Mouse (Mus musculus): ENCODE measurements around the gene Ccdc87. TPM values are rescaled to one million over a fixed set of nuclear protein-coding genes. Genes with fewer than 3 reads are reported as not detected.

The Ccdc87 gene
- polyA plus RNA-seq, 1 experiment from 2014 or later, result not detected

DNA sequence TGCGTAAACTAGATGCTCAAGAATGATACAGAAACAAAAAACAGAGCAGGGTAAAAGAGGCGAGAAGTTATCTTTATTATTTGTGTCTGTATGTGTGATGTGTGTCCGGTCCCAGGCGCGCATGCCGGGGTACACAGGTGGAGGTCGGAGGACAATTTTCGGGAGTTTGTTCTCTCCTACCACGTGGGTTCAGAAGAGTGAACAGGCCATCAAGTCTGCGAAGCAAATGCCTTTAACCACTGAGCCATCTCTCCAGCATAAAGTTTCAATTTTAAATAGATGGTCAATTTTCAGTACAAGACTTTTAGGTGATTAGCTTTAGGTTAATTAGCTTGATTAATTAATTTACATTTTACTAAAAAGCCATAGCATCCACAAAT lies 40.1 kb downstream of the Ccdc87 start:
- Histone ChIP-seq H3K27ac (replicated peaks; ENCODE audit: low read depth, low read length) (no peak overlapping the region), H3K27me3 (ENCODE audit: control insufficient read depth, insufficient read depth, low read length) (no peaks in the 10 kb centered on the region), H3K9me3 (replicated peaks; ENCODE audit: control insufficient read depth, low read length) (no peaks in the 10 kb centered on the region), H3K4me1 (ENCODE audit: control insufficient read depth, insufficient read depth, low read length) (no peaks in the 10 kb centered on the region; the same call in 1 of the 2 replicates), H3K4me3 (ENCODE audit: low read depth, low read length) (peak overlapping the region; percentile 91), H3K9ac (replicated peaks; ENCODE audit: low read length) (no peak overlapping the region; the same call in 1 of the 2 replicates), H3K4me2 (ENCODE audit: low read depth, low read length) (peak overlapping the region; percentile 96), H3K36me3 (replicated peaks; ENCODE audit: control insufficient read depth, insufficient read depth, low read depth, low read length) (no peaks in the 10 kb centered on the region)
- ATAC-seq (replicated peaks; ENCODE audit: insufficient number of reproducible peaks, low FRiP score, low TSS enrichment, low read depth), result no peak
- no peak for DNase-seq (ENCODE audit: low spot score)
- WGBS, result 49% methylated on average over 10 of the region's 10 CpGs

DNA sequence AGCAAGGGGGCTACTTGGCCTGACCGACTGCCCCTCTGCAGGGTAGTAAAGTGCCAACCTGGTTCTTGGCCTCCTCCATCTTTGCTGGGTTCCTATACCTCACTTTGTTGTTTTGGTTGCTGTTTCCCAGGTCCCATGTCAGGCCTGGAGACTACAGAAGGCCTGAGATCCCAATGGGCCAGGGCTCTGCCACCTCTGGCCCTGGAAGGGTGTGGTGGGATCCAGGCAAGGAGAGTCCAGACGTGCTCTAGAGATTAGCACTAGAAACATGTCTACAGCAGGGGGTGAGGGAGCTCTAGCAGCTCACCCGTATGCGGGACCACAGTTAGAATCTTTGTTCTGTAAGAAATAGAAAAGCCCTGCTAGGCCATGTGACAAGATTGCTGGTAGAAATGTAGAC lies 44.8 kb downstream of the Ccdc87 start:
- Histone ChIP-seq H3K27me3 (ENCODE audit: control insufficient read depth, insufficient read depth, low read length) (no peaks in the 10 kb centered on the region), H3K9me3 (replicated peaks; ENCODE audit: control insufficient read depth, low read length) (no peaks in the 10 kb centered on the region), H3K4me2 (ENCODE audit: low read depth, low read length) (no peak overlapping the region), H3K4me1 (ENCODE audit: control insufficient read depth, insufficient read depth, low read length) (no peaks in the 10 kb centered on the region), H3K4me3 (ENCODE audit: low read depth, low read length) (no peak overlapping the region), H3K36me3 (replicated peaks; ENCODE audit: control insufficient read depth, insufficient read depth, low read depth, low read length) (no peaks in the 10 kb centered on the region), H3K27ac (replicated peaks; ENCODE audit: low read depth, low read length) (no peak overlapping the region), H3K9ac (replicated peaks; ENCODE audit: low read length) (no peak overlapping the region)
- 75% methylated on average over 4 of the region's 4 CpGs for WGBS
- ATAC-seq (replicated peaks; ENCODE audit: insufficient number of reproducible peaks, low FRiP score, low TSS enrichment, low read depth), result no peak
- no peak for DNase-seq (ENCODE audit: low spot score)

DNA sequence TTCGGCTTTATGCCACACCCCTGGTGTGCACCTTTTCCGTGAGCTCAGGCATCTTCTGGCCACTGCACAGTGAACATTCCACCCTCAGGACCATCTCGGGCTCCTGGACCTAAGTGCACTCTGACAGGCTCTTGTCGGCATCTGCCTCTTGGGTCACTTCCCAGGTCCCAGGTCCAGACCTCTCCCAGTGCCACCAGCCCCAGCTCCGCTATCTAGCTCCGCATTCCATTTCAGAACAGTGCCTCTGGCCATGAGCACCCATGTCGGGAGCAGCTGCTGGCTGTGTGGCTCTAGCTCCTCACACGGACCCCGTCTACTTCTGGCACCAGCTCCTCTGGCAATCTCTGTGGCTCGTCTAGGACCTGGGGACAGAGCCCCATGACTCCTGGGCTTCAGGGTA lies 50.6 kb downstream of the Ccdc87 start:
- Histone ChIP-seq H3K9me3 (replicated peaks; ENCODE audit: control insufficient read depth, low read length) (no peaks in the 10 kb centered on the region), H3K36me3 (replicated peaks; ENCODE audit: control insufficient read depth, insufficient read depth, low read depth, low read length) (no peaks in the 10 kb centered on the region), H3K27me3 (ENCODE audit: control insufficient read depth, insufficient read depth, low read length) (no peaks in the 10 kb centered on the region), H3K4me1 (ENCODE audit: control insufficient read depth, insufficient read depth, low read length) (no peaks in the 10 kb centered on the region), H3K27ac (replicated peaks; ENCODE audit: low read depth, low read length) (no peak overlapping the region), H3K4me3 (ENCODE audit: low read depth, low read length) (no peak overlapping the region), H3K4me2 (ENCODE audit: low read depth, low read length) (no peak overlapping the region), H3K9ac (replicated peaks; ENCODE audit: low read length) (no peak overlapping the region)
- ATAC-seq (replicated peaks; ENCODE audit: insufficient number of reproducible peaks, low FRiP score, low TSS enrichment, low read depth) (no peak), DNase-seq (ENCODE audit: low spot score) (no peak)
- WGBS, result 86% methylated on average over 10 of the region's 10 CpGs

DNA sequence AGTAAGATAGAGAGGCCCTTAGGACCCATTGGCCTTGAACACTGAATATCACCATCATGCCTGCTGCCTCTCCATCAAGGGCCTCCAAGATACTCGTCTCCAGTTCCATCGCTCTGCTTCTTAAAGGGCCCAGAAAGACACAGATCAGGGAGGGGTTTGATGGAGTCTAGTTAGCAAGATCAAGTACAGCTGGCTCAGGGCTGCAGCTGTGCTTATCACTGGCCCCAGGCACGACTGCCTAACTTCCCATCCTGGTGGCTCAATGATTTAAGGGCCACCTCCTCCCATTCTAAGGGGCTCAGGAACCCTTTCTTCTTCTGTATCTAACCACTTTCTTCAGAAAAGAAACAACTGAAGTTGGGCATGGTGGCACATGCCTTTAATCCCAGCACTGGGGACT lies 52.6 kb downstream of the Ccdc87 start:
- no peaks in the 10 kb centered on the region for H3K9me3 ChIP-seq (replicated peaks; ENCODE audit: control insufficient read depth, low read length)
- no peak for DNase-seq (ENCODE audit: low spot score)

More for the DNA sequence above, 52.6 kb downstream of the Ccdc87 start:
- Histone ChIP-seq H3K9ac (replicated peaks; ENCODE audit: low read length) (no peak overlapping the region), H3K4me3 (ENCODE audit: low read depth, low read length) (no peak overlapping the region), H3K4me1 (ENCODE audit: control insufficient read depth, insufficient read depth, low read length) (no peaks in the 10 kb centered on the region), H3K27me3 (ENCODE audit: control insufficient read depth, insufficient read depth, low read length) (no peaks in the 10 kb centered on the region), H3K36me3 (replicated peaks; ENCODE audit: control insufficient read depth, insufficient read depth, low read depth, low read length) (no peaks in the 10 kb centered on the region), H3K4me2 (ENCODE audit: low read depth, low read length) (no peak overlapping the region), H3K27ac (replicated peaks; ENCODE audit: low read depth, low read length) (no peak overlapping the region)
- no peak for ATAC-seq (replicated peaks; ENCODE audit: insufficient number of reproducible peaks, low FRiP score, low TSS enrichment, low read depth)
- whole genome bisulfite sequencing, result 80% methylated on average over 3 of the region's 3 CpGs

Other genes starting within 250 kb of the Ccdc87 start
- 8.6 and 9.5 TPM in 2 replicates for gene Lrfn4, start 223.7 kb upstream of the Ccdc87 start, polyA plus RNA-seq (2014; fragmentation: Nextera tagmentation; extraction: Ambion mirVana)
- 60.4 and 68.5 TPM in 2 replicates for gene Rce1, start 213.7 kb upstream of the Ccdc87 start, polyA plus RNA-seq (2014; fragmentation: Nextera tagmentation; extraction: Ambion mirVana)
- gene Gm960, start 140.7 kb upstream of the Ccdc87 start, polyA plus RNA-seq (2014; fragmentation: Nextera tagmentation; extraction: Ambion mirVana), result 3.7 and 4.4 TPM in 2 replicates
- 5.3 and 5.4 TPM in 2 replicates for gene Sptbn2, start 128.2 kb upstream of the Ccdc87 start, polyA plus RNA-seq (2014; fragmentation: Nextera tagmentation; extraction: Ambion mirVana)
- 110 and 116 TPM in 2 replicates for gene Rbm4b, start 82.9 kb upstream of the Ccdc87 start, polyA plus RNA-seq (2014; fragmentation: Nextera tagmentation; extraction: Ambion mirVana)
- 92.9 and 109 TPM in 2 replicates for gene Rbm4, start 45.5 kb upstream of the Ccdc87 start, polyA plus RNA-seq (2014; fragmentation: Nextera tagmentation; extraction: Ambion mirVana)
- gene Gm21992, start 27.8 kb upstream of the Ccdc87 start, polyA plus RNA-seq (2014; fragmentation: Nextera tagmentation; extraction: Ambion mirVana), result 18.4 and 25.8 TPM in 2 replicates
- 110 and 111 TPM in 2 replicates for gene Rbm14, start 27.7 kb upstream of the Ccdc87 start, polyA plus RNA-seq (2014; fragmentation: Nextera tagmentation; extraction: Ambion mirVana)
- gene Ccs, start within 50 bp of the Ccdc87 start, polyA plus RNA-seq (2014; fragmentation: Nextera tagmentation; extraction: Ambion mirVana), result 44.9 and 45.8 TPM in 2 replicates
- gene Ctsf, start 15.8 kb downstream of the Ccdc87 start, polyA plus RNA-seq (2014; fragmentation: Nextera tagmentation; extraction: Ambion mirVana), result 20.9 and 30.3 TPM in 2 replicates
- 4.3 and 5.6 TPM in 2 replicates for gene Actn3, start 38.5 kb downstream of the Ccdc87 start, polyA plus RNA-seq (2014; fragmentation: Nextera tagmentation; extraction: Ambion mirVana)
- 7.4 and 8.7 TPM in 2 replicates for gene Zdhhc24, start 39.3 kb downstream of the Ccdc87 start, polyA plus RNA-seq (2014; fragmentation: Nextera tagmentation; extraction: Ambion mirVana)
- 4.7 and 4.8 TPM in 2 replicates for gene Bbs1, start 67.3 kb downstream of the Ccdc87 start, polyA plus RNA-seq (2014; fragmentation: Nextera tagmentation; extraction: Ambion mirVana)
- gene Dpp3, start 88.9 kb downstream of the Ccdc87 start, polyA plus RNA-seq (2014; fragmentation: Nextera tagmentation; extraction: Ambion mirVana), result 133 and 138 TPM in 2 replicates
- 1.7 TPM in 2 replicates for gene Peli3, start 103.8 kb downstream of the Ccdc87 start, polyA plus RNA-seq (2014; fragmentation: Nextera tagmentation; extraction: Ambion mirVana)
- gene Mrpl11, start 122.8 kb downstream of the Ccdc87 start, polyA plus RNA-seq (2014; fragmentation: Nextera tagmentation; extraction: Ambion mirVana), result 164 and 173 TPM in 2 replicates
- gene Npas4, start 150.9 kb downstream of the Ccdc87 start, polyA plus RNA-seq (2014; fragmentation: Nextera tagmentation; extraction: Ambion mirVana), result not detected in 2 replicates
- 3.9 and 4.4 TPM in 2 replicates for gene Slc29a2, start 184.5 kb downstream of the Ccdc87 start, polyA plus RNA-seq (2014; fragmentation: Nextera tagmentation; extraction: Ambion mirVana)
- 38.5 and 40.8 TPM in 2 replicates for gene B4gat1, start 199.5 kb downstream of the Ccdc87 start, polyA plus RNA-seq (2014; fragmentation: Nextera tagmentation; extraction: Ambion mirVana)
- gene AC124502.3, start 199.5 kb downstream of the Ccdc87 start, polyA plus RNA-seq (2014; fragmentation: Nextera tagmentation; extraction: Ambion mirVana), result 0.96 and 1.6 TPM in 2 replicates
- gene Brms1, start 202.0 kb downstream of the Ccdc87 start, polyA plus RNA-seq (2014; fragmentation: Nextera tagmentation; extraction: Ambion mirVana), result 47.5 and 47.9 TPM in 2 replicates
- gene Rin1, start 211.1 kb downstream of the Ccdc87 start, polyA plus RNA-seq (2014; fragmentation: Nextera tagmentation; extraction: Ambion mirVana), result 0.99 and 1.2 TPM in 2 replicates
- gene Cd248, start 228.7 kb downstream of the Ccdc87 start, polyA plus RNA-seq (2014; fragmentation: Nextera tagmentation; extraction: Ambion mirVana), result 43.1 and 48.4 TPM in 2 replicates
- 1.8 and 2.1 TPM in 2 replicates for gene Tmem151a, start 246.2 kb downstream of the Ccdc87 start, polyA plus RNA-seq (2014; fragmentation: Nextera tagmentation; extraction: Ambion mirVana)
- gene Yif1a, start 249.2 kb downstream of the Ccdc87 start, polyA plus RNA-seq (2014; fragmentation: Nextera tagmentation; extraction: Ambion mirVana), result 62.8 and 75.8 TPM in 2 replicates